Mouse (Mus musculus) bone marrow macrophage, adult 2 months (primary cell): ENCODE results near the gene Plaa.

ENCODE experiments used
- CTCF ChIP-seq: IDR thresholded peaks from 2 replicates; pipeline ENCODE4 v1.5.1; 2012; ENCODE audit warnings: low read depth, mild to moderate bottlenecking, low read length, moderate library complexity
- POLR2A ChIP-seq: IDR thresholded peaks from 2 replicates; pipeline ENCODE4 v1.6.1; 2012; ENCODE audit warnings: mild to moderate bottlenecking, low read depth, low read length, borderline replicate concordance

DNA sequence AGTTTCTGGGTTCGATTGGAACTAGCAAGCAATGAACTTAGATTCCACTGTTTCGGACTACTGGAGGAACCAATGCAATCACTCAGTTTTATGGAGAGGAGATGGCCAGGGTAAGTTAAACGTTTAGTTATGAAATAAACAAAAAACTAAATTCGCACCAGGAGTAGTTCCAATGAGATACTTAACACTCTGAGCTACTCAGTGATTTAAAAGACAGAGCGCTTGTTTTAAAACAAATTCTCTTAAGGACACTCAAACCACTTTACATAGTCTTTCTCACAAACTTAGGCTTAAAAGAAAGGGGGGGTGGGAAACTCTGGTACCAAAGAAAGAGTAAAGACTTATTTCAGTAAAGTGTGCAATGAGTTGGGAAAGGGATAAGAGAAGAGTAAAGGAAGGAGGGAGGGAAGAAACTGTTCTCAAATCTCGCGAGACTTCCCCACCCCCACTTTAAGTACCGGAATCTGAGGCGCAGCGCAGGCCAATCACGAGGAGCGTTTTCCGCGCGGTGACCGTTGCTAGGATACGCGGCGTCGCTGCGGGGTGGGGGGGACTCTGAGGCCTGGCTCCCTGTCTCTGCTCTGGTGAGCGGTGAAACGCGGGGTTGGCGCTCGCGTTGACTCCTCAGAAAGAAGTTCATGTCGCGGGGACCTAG lies 11.1 kb upstream of the Plaa start, which contains the start of gene Ift74:
- TF ChIP-seq CTCF (no peak), POLR2A (no peak)
